In genomic region chr11:3370162-3370561, GRCm38 (mm10) we compare ENCODE assay signal across 8 mouse cellular contexts. TPM values are rescaled to one million over a fixed set of nuclear protein-coding genes. Genes with fewer than 3 reads are reported as not detected.
A peak's percentile ranks its signal among the peaks of the same experiment; 100 is the strongest.
DNase-seq lines count a peak whose midpoint lies in the region; ATAC-seq lines count a peak whose summit lies in the region.
"Had no signal": no experiment of that assay in that cellular context is flagged by ENCODE, and none has a peak within 500 bp of the region (broad histone marks: within the 10 kb centered on the region; RNA-seq: fewer than 3 reads in every experiment).

No protein-coding gene starts in this region.

- peak overlapping the region; percentile 55; the same call in 1 of the 2 replicates for H3K4me3 ChIP-seq in lung, embryonic 16.5 days (ENCODE audit: low read length)
- peak overlapping the region; percentile 55 for H3K4me3 ChIP-seq in forebrain, embryonic 12.5 days (replicated peaks)
- no peak overlapping the region for H3K4me3 ChIP-seq in limb, embryonic 11.5 days (ENCODE audit: low read depth, low read length)
- H3K4me3 ChIP-seq in stomach, embryonic 16.5 days (replicated peaks; ENCODE audit: low read length): peak overlapping the region; percentile 61

- H3K9me3 ChIP-seq in lung, embryonic 16.5 days (ENCODE audit: control insufficient read depth, low read length): no peaks in the 10 kb centered on the region
- H3K9me3 ChIP-seq in forebrain, embryonic 12.5 days: no peaks in the 10 kb centered on the region
- no peaks in the 10 kb centered on the region for H3K9me3 ChIP-seq in limb, embryonic 11.5 days (ENCODE audit: control insufficient read depth, low read length)
- H3K9me3 ChIP-seq in stomach, embryonic 16.5 days (replicated peaks; ENCODE audit: control insufficient read depth, low read length): no peaks in the 10 kb centered on the region

- H3K4me1 ChIP-seq in lung, embryonic 16.5 days (replicated peaks; ENCODE audit: control insufficient read depth, insufficient read depth, low read length): peaks cover 44% of the 10 kb centered on the region
- peaks cover 51% of the 10 kb centered on the region for H3K4me1 ChIP-seq in forebrain, embryonic 12.5 days
- H3K4me1 ChIP-seq in limb, embryonic 11.5 days (ENCODE audit: control insufficient read depth, insufficient read depth, low read length): peaks cover 28% of the 10 kb centered on the region
- peaks cover 43% of the 10 kb centered on the region for H3K4me1 ChIP-seq in stomach, embryonic 16.5 days (ENCODE audit: control insufficient read depth, insufficient read depth, low read length)

- no peak for ATAC-seq in lung, embryonic 16.5 days (ENCODE audit: low read depth)
- ATAC-seq in forebrain, embryonic 12.5 days (ENCODE audit: low FRiP score): no peak
- no peak for ATAC-seq in limb, embryonic 11.5 days (ENCODE audit: insufficient number of reproducible peaks, low FRiP score, low TSS enrichment, low read depth)
- ATAC-seq in stomach, embryonic 16.5 days (ENCODE audit: insufficient read depth, low FRiP score): no peak

- no peaks in the 10 kb centered on the region for H3K36me3 ChIP-seq in lung, embryonic 16.5 days (ENCODE audit: control insufficient read depth, insufficient read depth, low read length)
- no peaks in the 10 kb centered on the region for H3K36me3 ChIP-seq in forebrain, embryonic 12.5 days (replicated peaks)
- no peaks in the 10 kb centered on the region for H3K36me3 ChIP-seq in limb, embryonic 11.5 days (ENCODE audit: control insufficient read depth, insufficient read depth, low read length)
- H3K36me3 ChIP-seq in stomach, embryonic 16.5 days (ENCODE audit: control insufficient read depth, insufficient read depth, low read length): no peaks in the 10 kb centered on the region

- DNase-seq in lung, adult 18-20 months: no peak
- DNase-seq in limb, embryonic 11.5 days (ENCODE audit: low spot score): no peak
- DNase-seq in layer of hippocampus, adult 9-10 months (ENCODE audit: low spot score): no peak
- no peak for DNase-seq in urinary bladder, postnatal 10 days (ENCODE audit: low spot score)

- no peaks in the 10 kb centered on the region for H3K27me3 ChIP-seq in lung, embryonic 16.5 days (ENCODE audit: control insufficient read depth, insufficient read depth, low read depth, low read length)
- H3K27me3 ChIP-seq in forebrain, embryonic 12.5 days: no peaks in the 10 kb centered on the region
- no peaks in the 10 kb centered on the region for H3K27me3 ChIP-seq in limb, embryonic 11.5 days (ENCODE audit: control insufficient read depth, insufficient read depth, low read length)
- no peaks in the 10 kb centered on the region for H3K27me3 ChIP-seq in stomach, embryonic 16.5 days (ENCODE audit: control insufficient read depth, insufficient read depth, low read length)

- H3K9ac ChIP-seq in lung, embryonic 16.5 days (ENCODE audit: low read length): peak overlapping the region; percentile 2; the same call in 1 of the 2 replicates
- peak overlapping the region; percentile 76 for H3K9ac ChIP-seq in forebrain, embryonic 12.5 days
- H3K9ac ChIP-seq in limb, embryonic 11.5 days (ENCODE audit: low read length): no peak overlapping the region
- peak overlapping the region; percentile 77 for H3K9ac ChIP-seq in stomach, embryonic 16.5 days (ENCODE audit: low read length)

- peak overlapping the region; percentile 33 for H3K27ac ChIP-seq in lung, embryonic 16.5 days (ENCODE audit: low read length)
- no peak overlapping the region for H3K27ac ChIP-seq in forebrain, embryonic 12.5 days
- no peak overlapping the region for H3K27ac ChIP-seq in limb, embryonic 11.5 days (replicated peaks; ENCODE audit: low read depth, low read length)
- H3K27ac ChIP-seq in stomach, embryonic 16.5 days (ENCODE audit: low read length): peak overlapping the region; percentile 90
- H3K27ac ChIP-seq: macrophage had no signal

- peak overlapping the region; percentile 70 for H3K4me2 ChIP-seq in lung, embryonic 16.5 days (ENCODE audit: low read depth, low read length)
- H3K4me2 ChIP-seq in forebrain, embryonic 12.5 days: peak overlapping the region; percentile 81
- H3K4me2 ChIP-seq in limb, embryonic 11.5 days (ENCODE audit: low read depth, severe bottlenecking): peak overlapping the region; percentile 96
- peak overlapping the region; percentile 92 for H3K4me2 ChIP-seq in stomach, embryonic 16.5 days (ENCODE audit: low read depth, low read length)

- WGBS in lung, embryonic 16.5 days: 62% methylated on average over 2 of the region's 2 CpGs
- 79% methylated on average over 2 of the region's 2 CpGs for WGBS in forebrain, embryonic 12.5 days
- WGBS in limb, embryonic 11.5 days: 79% methylated on average over 2 of the region's 2 CpGs
- 61% methylated on average over 2 of the region's 2 CpGs for WGBS in stomach, embryonic 16.5 days

RNA-seq across cellular contexts. Expression of gene Limk2, which starts 38.8 kb away (rescaled TPM):
- 53.1 and 54.5 TPM in 2 replicates for polyA plus RNA-seq in lung, embryonic 16.5 days (2015; fragmentation: Nextera tagmentation; extraction: Ambion mirVana)
- 79.4 and 79.8 TPM in 2 replicates for polyA plus RNA-seq in forebrain, embryonic 12.5 days (2016; fragmentation: Nextera tagmentation; extraction: Ambion mirVana)
- 45.5 and 51.6 TPM in 2 replicates for polyA plus RNA-seq in limb, embryonic 11.5 days (2014; fragmentation: Nextera tagmentation; extraction: Ambion mirVana)
- polyA plus RNA-seq in stomach, embryonic 16.5 days (2015; fragmentation: Nextera tagmentation; extraction: Ambion mirVana): 92.6 and 109 TPM in 2 replicates

RNA-seq across cellular contexts. Expression of gene Pik3ip1, which starts 40.0 kb away (rescaled TPM):
- 11.8 and 12.0 TPM in 2 replicates for polyA plus RNA-seq in lung, embryonic 16.5 days (2015; fragmentation: Nextera tagmentation; extraction: Ambion mirVana)
- polyA plus RNA-seq in forebrain, embryonic 12.5 days (2016; fragmentation: Nextera tagmentation; extraction: Ambion mirVana): 12.8 and 13.3 TPM in 2 replicates
- 10.2 and 11.5 TPM in 2 replicates for polyA plus RNA-seq in limb, embryonic 11.5 days (2014; fragmentation: Nextera tagmentation; extraction: Ambion mirVana)
- 9.4 and 11.8 TPM in 2 replicates for polyA plus RNA-seq in stomach, embryonic 16.5 days (2015; fragmentation: Nextera tagmentation; extraction: Ambion mirVana)

Comparison
In these comparisons a context has a peak if more than half of its experiments do, and no peak if none do; other contexts are left out.
1. H3K27ac ChIP-seq: peak in lung, embryonic 16.5 days (single experiment) and stomach, embryonic 16.5 days (single experiment); none in forebrain, embryonic 12.5 days (single experiment) and limb, embryonic 11.5 days (single experiment).
2. Peak in every context shown above with its lines, with median percentiles within 50 percentile points of each other: H3K4me2 ChIP-seq.